Mouse (Mus musculus) intestine, embryonic 16.5 days (tissue): ENCODE measurements around the gene Coro2b. TPM values are rescaled to one million over a fixed set of nuclear protein-coding genes. Genes with fewer than 3 reads are reported as not detected.

Source experiments
- ATAC-seq: fragments of 200-750 bp; cut with Nextera tagmentation; 2 replicates; pipeline ENCODE4 v1.8.0; 2017; ENCODE audit warnings: moderate TSS enrichment, moderate library complexity
- H3K27ac ChIP-seq: fragments of 300-500 bp; sonication (generic); 2 replicates; pipeline ENCODE4 v1.5.1; 2014; ENCODE audit warnings: mild to moderate bottlenecking, low read length
- H3K27me3 ChIP-seq: fragments of 300-500 bp; sonication (generic); replicated peaks from 2 replicates; pipeline ENCODE4 v1.6.1; 2014; ENCODE audit warnings: low read length, control low read depth, mixed read lengths; ENCODE audit not compliant: control insufficient read depth, insufficient read depth
- H3K36me3 ChIP-seq: fragments of 300-500 bp; sonication (generic); 2 replicates; pipeline ENCODE4 v1.6.1; 2014; ENCODE audit warnings: low read length, control low read depth; ENCODE audit not compliant: control insufficient read depth, insufficient read depth
- H3K4me1 ChIP-seq: fragments of 300-500 bp; sonication (generic); 2 replicates; pipeline ENCODE4 v1.6.1; 2014; ENCODE audit warnings: low read length, control low read depth, mixed read lengths; ENCODE audit not compliant: control insufficient read depth, insufficient read depth
- H3K4me2 ChIP-seq: fragments of 300-500 bp; sonication (generic); 2 replicates; pipeline ENCODE4 v1.6.1; 2014; ENCODE audit warnings: low read depth, low read length, control low read depth
- H3K4me3 ChIP-seq: fragments of 300-500 bp; sonication (generic); 2 replicates; pipeline ENCODE4 v1.5.1; 2014; ENCODE audit warnings: mild to moderate bottlenecking, low read length
- H3K9ac ChIP-seq: fragments of 300-500 bp; sonication (generic); 2 replicates; pipeline ENCODE4 v1.6.1; 2014; ENCODE audit warnings: low read depth, low read length
- H3K9me3 ChIP-seq: fragments of 300-500 bp; sonication (generic); 2 replicates; pipeline ENCODE4 v1.6.1; 2016; ENCODE audit warnings: low read length, control low read depth; ENCODE audit not compliant: control insufficient read depth
- WGBS: fragments of 180-500 bp; shearing (Covaris S2); extraction: QIAGEN DNeasy Blood & Tissue Kit; methylation state at CpG from one replicate; pipeline ENCODE4 v1.1.7; 2014; 5-methylcytosine and 5-hydroxymethylcytosine counted together
- polyA plus RNA-seq: library from polyadenylated mRNA; unstranded; fragments of >200 nt; fragmentation: Nextera tagmentation; extraction: Ambion mirVana; gene quantifications from 2 replicates; pipeline ENCODE4 v1.2.1, GENCODE M21; 2015

Coro2b gene
- polyA plus RNA-seq, 1 experiment from 2014 or later = 8.2 TPM

GRCm38 (mm10) chr9:62534158-62534557 is 2.7 kb downstream of the Coro2b start:
- 0 out of 2 replicates have a peak overlapping the region, but pooled peaks have one; percentile 5 for H3K4me2 ChIP-seq
- no peak overlapping the region for H3K27ac ChIP-seq
- H3K9ac ChIP-seq = no peak overlapping the region
- H3K4me3 ChIP-seq = no peak overlapping the region
- no peaks in the 10 kb centered on the region for H3K36me3 ChIP-seq
- ATAC-seq = no peak
- 84% methylated on average over 2 of the region's 2 CpGs for WGBS
- peaks cover 10% of the 10 kb centered on the region for H3K27me3 ChIP-seq
- H3K9me3 ChIP-seq = no peaks in the 10 kb centered on the region
- H3K4me1 ChIP-seq = peaks cover 23% of the 10 kb centered on the region

GRCm38 (mm10) chr9:62532876-62533275 is 4.0 kb downstream of the Coro2b start:
- peaks cover 23% of the 10 kb centered on the region for H3K4me1 ChIP-seq
- no peak overlapping the region for H3K4me3 ChIP-seq

GRCm38 (mm10) chr9:62531459-62532275 is 5.2 kb downstream of the Coro2b start:
- H3K27me3 ChIP-seq = peaks cover 6% of the 10 kb centered on the region; the same call in 1 of the 2 replicates
- H3K9me3 ChIP-seq = no peaks in the 10 kb centered on the region
- H3K4me2 ChIP-seq = peak overlapping the region; percentile 1; the same call in 1 of the 2 replicates
- no peak overlapping the region for H3K4me3 ChIP-seq
- 45% methylated on average over 12 of the region's 12 CpGs for WGBS
- peak overlapping the region; percentile 3 for H3K27ac ChIP-seq
- peaks cover 21% of the 10 kb centered on the region for H3K4me1 ChIP-seq
- ATAC-seq = peak; percentile 42
- peak overlapping the region; percentile 48 for H3K9ac ChIP-seq
- no peaks in the 10 kb centered on the region for H3K36me3 ChIP-seq

More at GRCm38 (mm10) chr9:62532876-62533275, 4.0 kb downstream of the Coro2b start:
- no peak overlapping the region for H3K9ac ChIP-seq
- H3K27me3 ChIP-seq = peaks cover 10% of the 10 kb centered on the region
- H3K4me2 ChIP-seq = no peak overlapping the region
- no peaks in the 10 kb centered on the region for H3K9me3 ChIP-seq
- WGBS = 81% methylated on average over 11 of the region's 11 CpGs
- H3K36me3 ChIP-seq = no peaks in the 10 kb centered on the region
- peak overlapping the region; percentile 28; the same call in 1 of the 2 replicates for H3K27ac ChIP-seq
- ATAC-seq = no peak

GRCm38 (mm10) chr9:62528527-62528926 is 8.3 kb downstream of the Coro2b start:
- 79% methylated on average over 11 of the region's 11 CpGs for WGBS
- no peaks in the 10 kb centered on the region for H3K36me3 ChIP-seq
- H3K9me3 ChIP-seq = no peaks in the 10 kb centered on the region
- H3K27me3 ChIP-seq = no peaks in the 10 kb centered on the region
- no peak overlapping the region for H3K4me3 ChIP-seq
- H3K9ac ChIP-seq = no peak overlapping the region
- no peak overlapping the region for H3K27ac ChIP-seq
- H3K4me2 ChIP-seq = no peak overlapping the region
- H3K4me1 ChIP-seq = peaks cover 30% of the 10 kb centered on the region
- ATAC-seq = no peak

GRCm38 (mm10) chr9:62526858-62527257 is 10.0 kb downstream of the Coro2b start:
- peaks cover 35% of the 10 kb centered on the region for H3K4me1 ChIP-seq
- no peaks in the 10 kb centered on the region; the same call in 1 of the 2 replicates for H3K27me3 ChIP-seq
- no peak for ATAC-seq
- no peaks in the 10 kb centered on the region for H3K36me3 ChIP-seq
- H3K9ac ChIP-seq = no peak overlapping the region
- no peak overlapping the region for H3K4me2 ChIP-seq
- no peaks in the 10 kb centered on the region for H3K9me3 ChIP-seq
- H3K27ac ChIP-seq = peak overlapping the region; percentile 14; the same call in 1 of the 2 replicates
- WGBS = 74% methylated on average over 8 of the region's 8 CpGs
- H3K4me3 ChIP-seq = no peak overlapping the region

GRCm38 (mm10) chr9:62526451-62526850 is 10.4 kb downstream of the Coro2b start:
- WGBS = 35% methylated on average over 3 of the region's 3 CpGs
- peaks cover 35% of the 10 kb centered on the region for H3K4me1 ChIP-seq
- ATAC-seq = peak; percentile 30; the same call in 1 of the 2 replicates

GRCm38 (mm10) chr9:62524761-62525308 is 12.0 kb downstream of the Coro2b start:
- Histone ChIP-seq H3K4me3 (no peak overlapping the region), H3K36me3 (no peaks in the 10 kb centered on the region), H3K9me3 (no peaks in the 10 kb centered on the region), H3K4me2 (no peak overlapping the region), H3K4me1 (peaks cover 37% of the 10 kb centered on the region), H3K27ac (no peak overlapping the region), H3K9ac (no peak overlapping the region), H3K27me3 (peaks cover 3% of the 10 kb centered on the region; the same call in 1 of the 2 replicates)
- no peak for ATAC-seq
- WGBS = 72% methylated on average over 4 of the region's 4 CpGs

More at GRCm38 (mm10) chr9:62526451-62526850, 10.4 kb downstream of the Coro2b start:
- Histone ChIP-seq H3K36me3 (no peaks in the 10 kb centered on the region), H3K4me2 (no peak overlapping the region), H3K4me3 (no peak overlapping the region), H3K9ac (no peak overlapping the region), H3K9me3 (no peaks in the 10 kb centered on the region), H3K27me3 (peaks cover 1% of the 10 kb centered on the region; the same call in 1 of the 2 replicates), H3K27ac (no peak overlapping the region)

- H3K4me3 ChIP-seq = no peak overlapping the region
- peaks cover 37% of the 10 kb centered on the region for H3K4me1 ChIP-seq
- H3K9me3 ChIP-seq = no peaks in the 10 kb centered on the region
- H3K36me3 ChIP-seq = no peaks in the 10 kb centered on the region
- WGBS = 25% methylated on average over 15 of the region's 15 CpGs
- H3K27ac ChIP-seq = peak overlapping the region; percentile 20; the same call in 1 of the 2 replicates
- H3K9ac ChIP-seq = peak overlapping the region; percentile 33; the same call in 1 of the 2 replicates
- peaks cover 3% of the 10 kb centered on the region; the same call in 1 of the 2 replicates for H3K27me3 ChIP-seq
- ATAC-seq = peak; percentile 82
- H3K4me2 ChIP-seq = no peak overlapping the region
Measured at GRCm38 (mm10) chr9:62522791-62523471, 13.9 kb downstream of the Coro2b start.

- Histone ChIP-seq H3K9me3 (no peaks in the 10 kb centered on the region), H3K36me3 (no peaks in the 10 kb centered on the region), H3K4me3 (no peak overlapping the region), H3K27me3 (peaks cover 3% of the 10 kb centered on the region; the same call in 1 of the 2 replicates), H3K4me2 (no peak overlapping the region), H3K4me1 (peaks cover 37% of the 10 kb centered on the region), H3K27ac (0 out of 2 replicates have a peak overlapping the region, but pooled peaks have one; percentile 20), H3K9ac (no peak overlapping the region)
- WGBS = 73% methylated on average over 5 of the region's 5 CpGs
- ATAC-seq = no peak
Measured at GRCm38 (mm10) chr9:62522211-62522610, 14.6 kb downstream of the Coro2b start.
